Mouse (Mus musculus) erythroblast, adult 5-6 weeks (primary cell): ENCODE results near the gene Aff3. TPM values are rescaled to one million over a fixed set of nuclear protein-coding genes. Genes with fewer than 3 reads are reported as not detected.

Experiments used
- ATAC-seq: replicated peaks from 2 replicates; pipeline ENCODE4 v1.8.0; 2016; ENCODE audit warnings: moderate number of reproducible peaks, mild to moderate bottlenecking, moderate TSS enrichment, inconsistent platforms; ENCODE audit not compliant: poor library complexity, low FRiP score, severe bottlenecking
- total RNA-seq, 2 experiments: library from RNA; stranded (forward) in 1 of 2; stranded (reverse) in 1 of 2; fragments of 150-400 nt in 1 of 2; fragments of 200-764, 138-1000 nt in 1 of 2; gene quantifications; 2 replicates each; pipeline versions ENCODE4 v1.2.3 to v1.2.4; 2015 to 2017; ENCODE audit warnings: low replicate concordance in 2 of 2

The Aff3 gene
- total RNA-seq, 2 experiments from 2014 or later, result 2.0 to 15.0 TPM

DNA sequence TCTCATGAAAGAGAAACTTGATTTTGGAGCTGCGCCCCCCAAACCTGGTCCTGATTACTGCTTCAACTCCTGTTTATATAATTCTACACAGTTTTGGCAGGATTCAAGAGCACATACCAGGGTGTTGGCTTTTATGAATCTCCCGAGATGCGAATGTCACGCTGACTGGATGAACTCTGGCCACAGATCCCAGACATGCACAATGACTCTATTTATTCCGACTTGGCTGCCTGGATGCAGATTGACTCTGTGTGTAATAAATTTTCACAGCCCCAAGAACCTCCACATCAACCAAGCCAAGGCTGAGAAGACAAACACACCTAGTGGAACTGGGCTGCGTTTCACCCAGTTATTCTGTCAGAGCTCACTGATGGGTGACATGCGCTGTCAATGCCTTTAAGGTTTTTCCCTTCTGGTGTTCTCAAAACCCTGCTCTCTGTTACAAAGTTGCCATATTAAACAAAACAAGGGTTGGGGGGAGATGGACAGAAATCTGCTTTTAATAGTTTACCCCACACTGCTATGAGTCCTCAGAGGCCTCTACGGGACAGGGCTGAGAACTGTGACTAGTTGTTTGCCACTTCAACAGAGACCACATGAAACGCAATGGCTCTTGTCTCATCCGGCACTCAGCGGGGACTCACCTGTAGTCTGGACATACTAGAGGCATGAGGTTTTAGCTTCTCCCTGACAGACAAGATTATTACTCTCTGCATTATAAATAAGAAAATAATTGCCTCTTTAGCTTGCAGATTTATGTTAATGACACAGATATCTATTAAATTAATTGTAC lies 402.2 kb downstream of the Aff3 start:
- no peak for ATAC-seq

DNA sequence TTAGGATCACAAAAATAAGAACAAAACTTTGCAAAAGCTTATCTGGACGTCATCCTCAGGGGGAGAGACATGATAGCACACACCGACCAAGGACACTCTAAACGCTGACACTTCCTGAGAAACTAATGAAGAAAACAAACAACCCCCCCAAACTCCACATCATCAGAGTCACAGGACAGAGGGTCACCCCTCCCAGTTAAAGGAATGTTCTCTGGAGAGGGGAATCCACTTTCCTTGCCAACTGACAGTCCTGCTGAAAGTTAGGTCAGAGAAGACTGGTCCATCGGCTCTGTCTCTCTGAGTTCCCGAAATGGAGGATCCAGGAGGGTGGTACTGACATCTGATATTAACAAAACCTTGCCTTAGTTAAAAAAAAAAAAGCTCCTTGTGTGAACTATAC lies 403.7 kb downstream of the Aff3 start:
- ATAC-seq, result no peak

DNA sequence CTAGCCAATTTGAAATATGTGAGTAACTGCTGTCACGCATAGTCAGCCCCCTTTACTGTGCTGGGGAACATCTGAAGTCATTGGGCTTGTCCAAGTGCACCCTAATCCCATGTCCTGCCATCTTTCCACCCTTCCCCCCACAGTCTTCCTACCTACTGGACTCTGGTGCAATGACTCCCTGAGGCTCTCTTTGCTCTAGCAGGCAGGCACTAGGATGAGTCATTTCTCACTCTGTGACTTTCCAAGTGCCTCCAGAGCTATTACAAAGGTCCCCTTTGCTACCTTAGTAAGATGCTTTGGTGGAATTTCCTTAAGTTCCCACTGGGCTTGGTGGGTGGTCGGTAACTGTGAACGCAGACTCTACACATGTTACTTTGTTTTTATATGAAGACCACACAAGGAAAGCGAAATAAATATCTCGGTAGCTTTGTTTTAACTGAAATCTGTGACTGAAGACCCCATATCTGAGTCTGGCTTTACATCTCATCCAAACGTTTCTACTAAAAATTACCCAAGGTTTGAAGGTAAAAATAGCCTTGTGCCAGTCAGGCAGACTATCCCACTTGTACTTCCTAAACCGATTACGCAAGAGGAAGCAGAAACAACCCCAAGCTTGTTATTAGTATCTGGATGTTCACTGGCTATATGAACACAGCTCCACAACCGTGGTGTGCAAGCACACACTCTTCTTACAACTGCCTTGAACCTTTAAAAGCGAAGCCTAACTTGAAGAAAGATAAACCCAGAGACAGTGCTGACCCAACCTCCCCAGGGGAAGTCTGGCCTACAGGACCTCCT lies 405.0 kb downstream of the Aff3 start:
- no peak for ATAC-seq

DNA sequence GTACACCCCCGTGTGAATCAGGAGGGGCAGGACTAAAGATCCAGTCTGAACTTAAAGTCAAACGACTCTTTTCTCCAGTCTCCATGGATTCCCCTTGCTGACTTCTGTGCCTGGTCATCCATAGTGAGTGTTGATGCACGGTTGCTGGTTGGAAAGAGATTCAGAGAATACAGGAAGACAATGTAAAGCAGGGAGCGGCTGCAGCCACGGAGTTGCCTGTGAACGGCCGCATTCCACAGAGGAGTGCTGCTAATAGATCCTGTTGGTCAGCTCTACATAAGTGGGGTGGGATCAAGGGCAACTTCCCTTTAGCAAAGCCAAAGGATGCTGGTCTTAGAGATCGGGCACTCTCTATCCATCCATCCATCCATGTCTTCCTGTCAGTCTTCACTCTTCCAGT lies 410.3 kb downstream of the Aff3 start:
- ATAC-seq, result no peak

DNA sequence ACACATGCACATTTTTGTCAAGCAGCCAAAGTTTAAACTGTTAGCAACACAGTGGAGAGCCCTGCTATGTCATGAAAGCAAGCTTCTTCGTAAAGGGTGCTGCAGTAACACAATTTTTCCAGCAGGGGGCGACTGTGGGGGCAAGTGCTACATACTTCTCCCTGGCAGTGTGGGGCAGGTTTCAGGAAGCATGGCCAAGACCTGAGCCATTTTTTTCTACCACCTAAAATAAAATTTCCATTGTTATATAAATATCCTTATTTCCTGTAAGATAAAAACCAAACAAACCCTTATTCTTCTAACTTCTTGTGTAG lies 412.0 kb downstream of the Aff3 start:
- no peak for ATAC-seq

DNA sequence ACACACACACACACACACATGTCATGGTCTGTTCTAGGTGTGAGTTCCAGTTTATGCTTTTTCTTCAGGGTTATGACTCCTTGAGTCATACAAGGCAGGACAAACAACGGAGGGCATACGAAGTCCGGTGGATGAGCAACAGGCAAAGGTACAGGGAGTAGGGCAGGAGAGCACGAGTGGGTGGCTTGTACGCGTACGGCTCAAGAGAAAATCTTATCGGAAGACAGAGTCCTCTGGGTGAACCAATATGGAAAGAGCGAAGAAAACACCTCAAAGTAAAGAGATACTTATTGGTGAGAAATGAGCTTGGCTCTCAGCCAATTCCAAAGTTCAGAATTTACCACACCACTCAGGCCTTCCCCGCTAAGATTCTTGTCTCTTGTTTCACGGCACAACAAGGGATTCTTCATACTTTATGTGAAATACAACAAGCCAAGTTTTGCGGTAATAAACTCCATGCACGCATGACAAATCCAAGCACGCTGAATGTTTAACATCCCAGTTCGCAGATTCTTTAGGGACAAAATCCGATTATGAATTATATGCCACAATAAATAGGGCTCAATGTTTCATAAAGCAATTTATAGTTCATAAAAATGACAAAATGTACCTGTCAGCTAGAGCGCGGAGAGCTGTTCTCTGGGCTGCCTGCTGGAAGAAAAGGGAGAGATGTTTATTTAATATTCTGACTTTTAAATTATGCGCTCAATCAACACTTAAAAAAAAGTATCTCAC lies 412.6 kb downstream of the Aff3 start:
- no peak for ATAC-seq

DNA sequence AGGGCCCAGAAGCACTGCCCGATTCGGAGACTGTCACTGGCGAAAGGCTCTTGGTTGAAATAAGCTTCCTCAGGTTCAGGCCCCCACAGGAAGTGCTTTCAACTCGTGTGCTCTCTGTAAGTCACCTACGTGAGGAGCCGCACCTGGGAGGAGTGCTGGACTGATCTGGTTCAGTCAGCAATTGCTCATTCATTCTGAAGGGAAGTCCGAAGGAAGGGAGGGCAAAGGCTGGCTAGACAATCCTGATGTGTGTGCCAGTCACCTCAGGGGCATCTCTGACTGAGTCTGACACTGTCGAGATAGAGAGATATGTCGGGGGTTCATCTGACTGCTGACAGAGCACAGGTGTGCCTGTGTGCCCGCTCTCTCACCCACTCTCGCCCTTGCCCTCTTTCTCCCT lies 413.3 kb downstream of the Aff3 start:
- no peak for ATAC-seq

DNA sequence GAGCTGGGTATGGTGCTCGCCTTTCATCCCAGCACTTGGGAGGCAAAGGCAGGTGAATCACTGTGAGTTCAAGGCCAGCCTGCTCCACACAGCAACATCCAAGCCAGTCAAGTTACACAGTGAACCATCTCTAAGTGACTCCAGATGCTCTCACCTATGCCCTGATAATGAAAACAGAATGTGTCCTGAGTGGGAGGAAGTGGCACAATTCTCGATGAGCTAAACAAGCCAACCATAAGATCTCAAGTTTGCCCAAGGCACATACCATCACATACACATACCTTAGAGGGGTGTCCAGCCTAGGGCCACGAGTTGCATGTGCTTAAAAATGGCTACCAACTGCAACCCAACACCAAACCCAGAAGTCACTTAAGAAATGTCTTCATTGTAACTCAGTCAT lies 414.5 kb downstream of the Aff3 start:
- ATAC-seq, result no peak

DNA sequence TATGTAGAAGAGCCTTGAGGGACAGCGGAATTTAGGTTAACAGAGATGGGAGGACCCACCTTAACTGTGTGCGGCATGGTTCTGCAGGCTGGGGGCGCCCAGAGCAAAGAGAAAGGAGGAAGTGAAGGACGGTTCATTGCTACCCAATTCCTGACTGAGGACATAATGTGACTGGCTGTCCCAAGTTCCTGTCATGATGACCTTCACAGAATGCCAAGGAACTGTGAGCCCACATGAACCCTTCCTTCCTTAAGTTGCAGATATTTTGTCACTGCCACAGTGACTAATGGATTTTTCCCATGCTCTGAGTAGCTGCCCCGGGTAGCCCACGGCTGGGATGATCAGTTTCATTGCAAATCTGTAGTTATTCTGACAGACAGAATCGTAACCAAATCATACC lies 415.2 kb downstream of the Aff3 start:
- no peak for ATAC-seq

DNA sequence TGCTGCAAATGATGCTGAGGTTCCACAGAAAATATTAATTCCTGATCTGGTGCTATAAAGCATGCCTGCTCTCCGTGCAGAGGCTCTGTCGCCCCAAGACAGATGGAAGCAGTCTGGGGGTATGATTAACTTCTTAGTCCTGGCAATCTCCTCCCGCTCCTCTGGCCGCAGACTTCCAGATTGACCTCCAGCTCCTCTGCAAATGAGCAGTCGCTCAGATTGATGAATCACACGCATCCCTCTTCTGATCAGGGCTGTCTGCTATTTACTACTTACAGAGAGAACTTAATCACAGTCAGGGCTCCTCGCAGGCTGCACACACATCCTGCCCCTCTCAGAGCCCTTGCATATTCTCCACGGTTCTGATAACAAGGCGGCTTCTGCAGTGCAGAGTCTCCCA lies 416.7 kb downstream of the Aff3 start:
- ATAC-seq, result no peak

DNA sequence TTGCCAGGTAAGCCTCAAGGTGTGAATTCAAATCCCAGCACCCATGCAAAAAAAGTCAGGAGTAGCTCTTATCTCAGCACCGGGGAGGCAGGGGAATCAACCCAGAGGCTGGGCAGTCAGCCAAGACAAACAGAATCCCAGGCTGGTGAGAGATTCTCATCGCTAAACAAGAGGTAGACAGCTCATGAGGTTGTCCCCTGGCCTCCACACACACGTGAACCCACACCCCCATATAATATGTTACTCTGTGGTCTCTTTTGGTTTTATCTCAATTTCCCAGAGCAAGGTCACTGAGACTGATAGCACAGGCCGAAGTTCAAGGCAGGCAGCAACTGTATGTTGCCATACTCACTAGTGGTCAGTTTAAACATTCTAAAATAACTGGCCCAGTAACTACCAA lies 422.2 kb downstream of the Aff3 start:
- ATAC-seq, result no peak

DNA sequence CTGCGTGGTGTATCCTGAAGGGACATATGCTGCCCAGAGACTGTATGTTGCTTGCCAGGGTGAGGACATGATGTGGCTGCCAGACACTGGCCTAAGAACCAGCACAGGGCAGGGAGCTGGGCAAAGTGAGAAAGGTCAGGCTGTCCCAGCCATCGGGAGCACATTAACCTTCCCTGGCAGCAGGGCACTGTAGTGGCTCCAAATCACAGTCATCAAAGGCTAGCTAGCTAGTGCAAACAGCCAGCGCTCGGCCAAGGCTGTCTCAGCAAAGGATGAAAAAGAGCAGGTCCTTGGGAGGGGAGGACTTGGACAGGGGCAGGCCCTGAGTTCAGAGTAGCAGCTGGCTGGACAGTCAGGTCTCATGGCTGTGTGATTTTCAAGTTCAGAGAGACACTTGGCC lies 423.0 kb downstream of the Aff3 start:
- ATAC-seq, result no peak

DNA sequence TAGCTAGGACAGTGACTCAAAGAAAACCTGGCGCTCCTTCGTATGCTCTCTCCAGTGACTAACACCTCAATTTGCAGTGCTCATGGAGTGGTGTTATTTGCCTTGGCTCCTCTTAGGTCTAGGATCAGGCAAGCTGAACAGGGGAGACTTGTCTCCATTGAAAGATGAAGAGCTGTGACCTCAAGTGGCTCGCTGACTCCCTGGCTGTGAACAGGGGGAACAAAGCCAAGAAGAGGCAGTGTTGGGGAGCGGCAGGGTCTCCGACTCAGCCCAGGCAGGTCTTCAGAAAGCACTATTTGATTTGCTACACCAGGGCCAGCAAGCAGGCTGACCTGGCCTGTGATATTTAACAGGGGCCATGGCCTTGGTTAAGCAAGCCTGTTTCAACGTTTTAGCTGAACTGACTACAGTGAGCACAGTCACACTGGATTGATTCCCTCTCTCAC lies 423.5 kb downstream of the Aff3 start:
- ATAC-seq, result no peak

DNA sequence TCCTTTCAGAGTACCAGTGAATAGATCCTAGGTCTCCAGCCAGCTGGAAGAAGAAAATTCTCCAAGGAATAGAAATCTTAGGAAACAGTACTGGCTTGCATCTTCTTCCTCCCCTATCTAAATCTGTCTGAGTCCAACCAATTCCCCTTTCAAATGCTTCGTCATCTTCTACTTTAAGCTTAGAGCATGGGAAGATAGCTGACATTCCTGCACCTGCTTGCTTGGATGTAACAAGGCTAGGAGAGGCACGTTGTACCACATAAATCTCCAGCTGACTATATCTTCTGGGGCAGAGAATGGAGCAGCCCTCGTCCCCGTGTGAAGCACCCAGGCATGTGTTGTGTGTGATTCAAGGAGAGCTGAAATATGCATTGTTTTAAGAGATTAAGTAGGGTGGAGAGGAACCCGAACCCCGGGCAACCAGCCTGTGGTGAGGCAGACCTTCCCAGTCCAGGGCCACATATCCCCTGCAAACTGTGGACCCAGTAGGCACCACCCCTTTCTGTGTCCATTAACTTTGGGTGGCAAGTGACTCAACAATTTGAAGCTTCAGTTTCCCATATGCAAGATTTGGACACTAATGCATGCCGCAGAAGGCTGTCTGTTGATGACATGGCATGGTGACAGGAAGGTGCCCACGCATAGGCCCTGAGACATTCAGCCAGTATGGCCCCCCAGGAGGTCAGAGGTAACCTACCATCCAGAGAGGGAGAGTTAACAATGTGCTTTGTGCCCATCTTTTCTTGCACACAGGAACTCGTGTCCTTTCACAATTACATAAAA lies 424.1 kb downstream of the Aff3 start:
- ATAC-seq, result no peak

DNA sequence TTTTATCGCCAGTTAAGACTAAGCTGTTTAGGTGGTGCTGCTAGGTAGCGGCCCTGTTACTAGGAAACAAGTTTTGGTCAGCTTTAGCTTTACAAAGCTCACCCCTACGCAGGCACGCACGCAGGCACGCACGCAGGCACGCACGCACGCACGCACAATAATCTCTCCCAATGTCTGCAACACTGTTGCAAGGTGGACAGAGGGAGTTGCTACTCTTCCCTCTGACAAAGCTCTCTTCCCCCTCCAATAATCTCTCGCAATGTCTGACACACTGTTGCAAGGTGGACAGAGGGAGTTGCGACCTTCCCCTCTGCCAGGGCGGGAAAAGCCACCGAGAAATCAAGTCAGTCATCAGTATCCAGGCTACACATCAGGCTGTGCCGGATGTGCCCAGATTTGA lies 425.2 kb downstream of the Aff3 start:
- ATAC-seq, result no peak

DNA sequence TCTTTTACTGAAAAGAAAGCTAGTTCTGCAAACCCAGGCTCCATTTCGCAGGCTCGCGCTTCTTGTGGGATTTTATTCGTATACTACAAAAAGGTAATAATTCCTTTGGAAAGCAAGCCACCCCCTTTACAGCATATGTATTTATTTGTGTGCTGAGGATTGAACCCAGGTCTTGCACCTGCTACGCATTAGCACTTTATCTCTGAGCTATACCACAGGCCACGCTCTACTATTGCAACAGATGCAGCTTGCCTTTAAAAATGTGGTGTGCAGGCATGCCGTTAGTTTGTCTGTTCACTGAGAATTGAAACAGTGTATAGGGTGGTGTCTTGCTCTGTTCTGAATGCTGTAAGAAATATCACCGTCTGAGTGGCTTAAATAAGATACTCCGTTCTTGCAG lies 426.9 kb downstream of the Aff3 start:
- ATAC-seq, result no peak

DNA sequence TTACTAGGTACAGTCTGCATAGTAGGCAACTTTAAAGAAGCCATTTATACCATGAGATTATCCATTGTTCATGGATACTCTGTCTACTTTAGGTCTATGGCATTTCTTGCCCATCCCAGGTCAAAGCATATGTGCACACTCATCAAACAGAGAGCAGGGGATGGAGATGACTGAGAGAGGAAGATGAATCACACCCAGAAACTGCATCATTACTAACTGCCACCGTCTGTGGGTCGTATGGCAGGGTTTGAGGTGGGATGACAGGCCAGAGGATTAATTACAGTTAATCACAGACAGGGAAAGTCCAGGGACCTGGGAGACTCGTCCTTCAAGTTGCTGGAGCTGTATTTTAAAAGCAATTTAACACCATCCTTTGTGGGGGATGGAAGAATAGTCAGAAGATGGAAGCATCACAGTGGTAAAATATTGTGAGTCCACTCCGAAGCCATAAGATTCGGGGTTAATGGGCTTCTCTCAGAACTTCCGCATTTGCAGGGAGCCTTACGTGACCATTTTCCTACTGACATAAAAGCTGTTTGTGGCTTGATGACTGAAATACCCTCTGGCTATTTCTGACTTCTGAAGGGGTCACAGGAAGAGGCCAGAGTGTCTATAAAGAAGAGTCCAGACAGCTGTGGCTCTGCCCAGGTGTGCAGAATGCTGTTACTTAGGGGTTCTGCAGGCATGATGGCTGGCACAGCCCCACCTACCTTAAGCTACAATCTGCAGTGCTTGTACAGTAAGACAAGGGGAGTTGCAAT lies 427.5 kb downstream of the Aff3 start:
- ATAC-seq, result no peak

DNA sequence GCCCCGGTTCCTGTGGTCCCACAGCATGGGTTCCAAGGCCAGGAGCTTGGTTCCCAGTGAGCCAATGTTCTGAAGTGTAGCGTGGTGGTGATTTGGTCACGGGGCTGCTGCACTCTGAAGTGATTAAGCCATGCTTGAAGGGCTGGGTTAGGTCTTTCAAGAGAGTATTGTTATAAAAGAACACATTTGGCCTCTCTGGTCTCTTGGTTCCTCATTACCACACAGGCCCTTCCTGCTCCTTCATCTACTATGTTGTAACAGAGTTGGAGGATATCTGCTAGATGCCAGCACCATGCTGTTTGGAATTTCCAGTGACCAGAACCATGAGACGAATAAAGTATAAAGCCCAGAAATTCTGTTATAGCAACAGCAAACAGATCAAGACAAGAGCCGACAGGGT lies 431.6 kb downstream of the Aff3 start:
- no peak for ATAC-seq

DNA sequence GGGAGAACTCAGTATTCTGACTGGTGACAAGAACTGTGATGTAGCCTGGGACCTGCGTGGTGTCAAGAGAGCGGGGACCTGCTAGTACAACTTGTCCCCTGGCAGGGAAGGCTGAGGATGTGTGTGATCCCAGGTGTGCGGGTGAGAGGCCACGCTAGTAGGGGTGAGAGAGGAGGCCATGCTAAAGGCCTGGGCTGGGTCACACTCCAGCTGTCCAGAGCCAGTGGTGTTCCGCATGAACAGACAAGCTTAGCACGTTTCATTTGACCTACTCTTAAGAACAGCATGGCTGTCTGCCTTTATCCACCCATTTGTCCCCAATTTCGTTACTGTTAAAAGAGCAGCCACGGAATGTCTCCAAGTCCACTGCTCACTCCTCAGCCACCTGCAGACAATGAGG lies 434.7 kb downstream of the Aff3 start:
- no peak for ATAC-seq
